Mouse (Mus musculus) bone marrow macrophage, adult 2 months (primary cell): ENCODE data around the gene 1700001C02Rik. TPM values are rescaled to one million over a fixed set of nuclear protein-coding genes. Genes with fewer than 3 reads are reported as not detected.

ENCODE experiments used
- H3K27ac ChIP-seq: 2 replicates; pipeline ENCODE4 v1.5.1; 2012; ENCODE audit warnings: low read depth, low read length; ENCODE audit not compliant: insufficient read depth
- H3K4me1 ChIP-seq: 2 replicates; pipeline ENCODE4 v1.6.1; 2012; ENCODE audit warnings: low read length; ENCODE audit not compliant: control insufficient read depth, insufficient read depth
- H3K4me3 ChIP-seq: 2 replicates; pipeline ENCODE4 v1.5.1; 2012; ENCODE audit warnings: mild to moderate bottlenecking, low read length, moderate library complexity; ENCODE audit not compliant: insufficient read depth
- CTCF ChIP-seq: IDR thresholded peaks from 2 replicates; pipeline ENCODE4 v1.5.1; 2012; ENCODE audit warnings: low read depth, mild to moderate bottlenecking, low read length, moderate library complexity
- POLR2A ChIP-seq: IDR thresholded peaks from 2 replicates; pipeline ENCODE4 v1.6.1; 2012; ENCODE audit warnings: mild to moderate bottlenecking, low read depth, low read length, borderline replicate concordance
- polyA plus RNA-seq: library from polyadenylated mRNA; stranded (reverse); fragments of >200 nt; gene quantifications from 2 replicates; pipeline ENCODE4 v1.2.4, GENCODE M21; 2012; ENCODE audit not compliant: missing spikeins, insufficient read depth, insufficient read length

The 1700001C02Rik gene
- polyA plus RNA-seq, 1 experiment = not detected

DNA sequence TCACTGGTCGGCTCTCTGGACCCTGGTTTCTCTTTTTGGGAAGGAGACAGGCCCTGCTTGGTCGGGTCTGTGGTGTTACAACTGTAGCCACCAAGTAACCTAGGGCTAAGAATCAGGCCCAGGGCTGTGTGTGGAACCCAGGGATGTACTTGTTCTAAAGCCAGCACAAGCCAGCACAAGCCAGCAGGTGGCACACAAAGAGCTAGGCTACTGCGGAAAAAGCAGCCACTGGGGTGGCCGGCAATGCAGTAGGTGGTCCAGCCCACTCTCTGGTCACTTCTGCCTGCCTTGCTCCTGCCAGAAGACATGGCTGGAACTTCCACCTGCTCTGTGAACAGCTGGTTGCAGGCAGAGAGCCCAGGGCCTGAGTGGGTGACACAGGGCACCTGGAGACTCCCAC lies 5.7 kb upstream of the 1700001C02Rik start:
- Histone ChIP-seq H3K4me1 (no peaks in the 10 kb centered on the region), H3K4me3 (no peak overlapping the region), H3K27ac (no peak overlapping the region)
- TF ChIP-seq POLR2A (no peak), CTCF (no peak)

- no peak for TF ChIP-seq POLR2A
- no peak for TF ChIP-seq CTCF
- Histone ChIP-seq H3K4me3 (no peak within 1 kb of the TSS), H3K4me1 (no peaks in the 10 kb centered on the region), H3K27ac (no peak within 1 kb of the TSS)
These were observed 4.0 kb upstream of the 1700001C02Rik start, which contains the start of gene Otof for GRCm38 (mm10) chr5:30461821-30462220. TSS of gene Otof (minus strand) at chr5:30461932.

GRCm38 (mm10) chr5:30466315-30466714 lies 468 bp downstream of the 1700001C02Rik start:
- TF ChIP-seq POLR2A (no peak), CTCF (no peak)
- Histone ChIP-seq H3K4me1 (no peaks in the 10 kb centered on the region), H3K27ac (no peak overlapping the region), H3K4me3 (no peak overlapping the region)

- TF ChIP-seq POLR2A (no peak), CTCF (no peak)
- no peaks in the 10 kb centered on the region for H3K4me1 ChIP-seq
- no peak overlapping the region for H3K4me3 ChIP-seq
- no peak overlapping the region for H3K27ac ChIP-seq
These were observed 4.6 kb downstream of the 1700001C02Rik start for GRCm38 (mm10) chr5:30470454-30470853.

DNA sequence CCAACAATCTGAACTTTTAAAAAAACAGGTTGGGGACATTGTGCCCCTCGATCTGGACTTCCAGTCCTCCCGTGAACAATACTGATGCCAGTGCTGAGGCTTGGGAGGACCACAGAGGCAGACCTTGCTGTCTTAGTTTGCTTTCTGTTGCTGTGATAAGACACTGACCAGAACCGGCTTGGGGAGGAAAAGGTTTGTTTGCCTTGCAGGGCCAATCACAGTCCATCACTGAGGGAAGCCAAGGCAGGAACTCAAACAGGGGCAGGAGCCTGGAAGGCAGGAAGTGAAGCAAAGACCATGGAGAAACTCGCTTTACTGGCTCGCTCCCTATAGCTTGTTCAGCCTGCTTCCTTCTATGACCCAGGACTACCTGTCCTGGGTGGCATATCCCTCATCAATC lies 6.3 kb downstream of the 1700001C02Rik start:
- TF ChIP-seq POLR2A (no peak), CTCF (no peak)
- H3K4me3 ChIP-seq = no peak overlapping the region
- H3K27ac ChIP-seq = no peak overlapping the region
- H3K4me1 ChIP-seq = no peaks in the 10 kb centered on the region

GRCm38 (mm10) chr5:30476534-30476933 lies 10.7 kb downstream of the 1700001C02Rik start:
- H3K4me3 ChIP-seq = no peak overlapping the region
- TF ChIP-seq CTCF (peak; percentile 93), POLR2A (no peak)
- no peak overlapping the region for H3K27ac ChIP-seq
- H3K4me1 ChIP-seq = no peaks in the 10 kb centered on the region

DNA sequence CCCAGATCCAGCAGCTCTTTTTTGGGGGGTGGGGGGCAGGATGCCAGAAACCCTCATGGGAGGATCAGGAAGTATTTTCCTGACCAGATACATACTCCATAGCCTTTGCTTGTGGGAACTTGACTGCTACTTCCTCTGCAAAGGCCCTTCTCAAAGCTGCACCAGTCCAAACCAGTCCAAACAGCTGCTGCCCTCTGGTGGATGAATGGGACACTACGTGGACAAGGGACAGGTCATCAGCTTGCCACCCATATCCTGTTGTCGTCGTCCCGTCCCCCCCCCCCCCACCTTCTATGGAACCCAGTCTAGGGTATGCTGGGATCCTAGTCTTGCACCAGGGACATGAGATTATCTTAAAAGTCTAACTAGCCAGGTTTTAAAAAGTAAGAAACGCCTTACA lies 16.5 kb downstream of the 1700001C02Rik start:
- Histone ChIP-seq H3K27ac (no peak overlapping the region), H3K4me1 (no peaks in the 10 kb centered on the region), H3K4me3 (no peak overlapping the region)
- TF ChIP-seq POLR2A (no peak), CTCF (peak; percentile 66)

DNA sequence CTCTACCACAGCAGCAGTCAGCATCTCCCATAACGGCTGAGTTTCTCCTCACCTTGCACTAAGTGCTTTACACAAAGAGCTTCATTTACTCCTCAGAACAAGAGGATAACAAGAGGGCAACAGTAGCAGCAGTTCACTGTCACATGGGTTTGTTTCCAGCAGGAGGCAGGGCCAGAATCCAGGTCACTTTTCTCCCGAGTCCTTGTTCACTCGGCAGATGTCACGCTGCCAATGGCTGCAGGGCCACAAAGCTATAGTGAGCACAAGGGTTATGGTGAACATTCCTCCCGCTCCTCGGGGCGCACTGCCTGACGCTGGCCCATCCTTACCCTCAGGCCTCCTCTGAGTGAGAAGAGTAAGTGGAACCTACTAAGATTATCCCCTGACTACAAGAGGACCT lies 17.7 kb downstream of the 1700001C02Rik start:
- H3K27ac ChIP-seq = no peak overlapping the region
- no peaks in the 10 kb centered on the region for H3K4me1 ChIP-seq
- no peak overlapping the region for H3K4me3 ChIP-seq
- TF ChIP-seq CTCF (no peak), POLR2A (no peak)

- Histone ChIP-seq H3K4me1 (no peaks in the 10 kb centered on the region), H3K4me3 (no peak overlapping the region), H3K27ac (no peak overlapping the region)
- no peak for TF ChIP-seq CTCF
- no peak for TF ChIP-seq POLR2A
These were observed 18.7 kb downstream of the 1700001C02Rik start for GRCm38 (mm10) chr5:30484591-30484990.

- no peak overlapping the region for H3K27ac ChIP-seq
These were observed 19.3 kb downstream of the 1700001C02Rik start for GRCm38 (mm10) chr5:30485136-30485535.

DNA sequence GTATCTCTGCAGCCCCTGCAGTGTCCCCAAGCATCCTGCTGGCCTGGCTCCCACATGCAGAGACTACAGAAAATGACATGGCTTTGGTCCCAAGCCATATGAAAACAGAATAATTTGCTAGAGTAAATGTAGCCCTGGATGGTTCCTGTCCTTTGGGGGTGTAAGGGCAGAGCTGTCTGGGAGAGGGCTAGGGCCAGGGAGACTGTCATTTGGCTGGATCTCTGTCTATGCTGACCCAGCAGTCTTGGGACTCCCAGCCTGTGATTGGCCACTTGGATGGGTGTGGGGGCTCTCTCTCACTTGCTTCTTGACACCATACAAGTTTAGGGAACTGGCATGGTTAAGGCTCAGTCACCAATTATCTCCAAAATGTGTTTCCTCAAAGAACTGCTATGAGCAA lies 24.4 kb downstream of the 1700001C02Rik start:
- no peaks in the 10 kb centered on the region for H3K4me1 ChIP-seq

More at GRCm38 (mm10) chr5:30485136-30485535, 19.3 kb downstream of the 1700001C02Rik start:
- TF ChIP-seq POLR2A (no peak), CTCF (no peak)
- no peaks in the 10 kb centered on the region for H3K4me1 ChIP-seq
- H3K4me3 ChIP-seq = no peak overlapping the region

More for the DNA sequence above, 24.4 kb downstream of the 1700001C02Rik start:
- no peak overlapping the region for H3K27ac ChIP-seq
- H3K4me3 ChIP-seq = no peak overlapping the region
- TF ChIP-seq CTCF (no peak), POLR2A (no peak)
